Mouse (Mus musculus) erythroblast, embryonic 14.5 days (primary cell): Measurements from ENCODE around the gene Tm4sf19.

Experiments used
- GATA1 ChIP-seq: IDR thresholded peaks from 2 replicates; pipeline ENCODE4 v1.6.1; 2012; ENCODE audit warnings: low read length, inconsistent platforms, mixed read lengths
- TAL1 ChIP-seq: IDR thresholded peaks from 3 replicates; pipeline ENCODE4 v1.6.1; 2012; ENCODE audit warnings: low read length, inconsistent platforms, mixed read lengths

- TF ChIP-seq GATA1: no peak
- TF ChIP-seq TAL1: no peak
Observed at GRCm38 (mm10) chr16:32434066-32434465, 33.8 kb downstream of the Tm4sf19 start.
